Comparison of ENCODE assay signal across 14 mouse cellular contexts in genomic region chr1:182412586-182413270, GRCm38 (mm10). TPM values are rescaled to one million over a fixed set of nuclear protein-coding genes. Genes with fewer than 3 reads are reported as not detected.
DNase-seq lines count a peak whose midpoint lies in the region; ATAC-seq lines count a peak whose summit lies in the region.
"Had no signal": no experiment of that assay in that cellular context is flagged by ENCODE, and none has a peak within 500 bp of the region (broad histone marks: within the 10 kb centered on the region; RNA-seq: fewer than 3 reads in every experiment).

No protein-coding gene starts in this region.

- no peaks in the 10 kb centered on the region for H3K36me3 ChIP-seq in liver, embryonic 11.5 days (ENCODE audit: control insufficient read depth, insufficient read depth, low read length)
- H3K36me3 ChIP-seq in liver, embryonic 12.5 days = no peaks in the 10 kb centered on the region
- H3K36me3 ChIP-seq: neural tube, embryonic 15.5 days had no signal

- no peak overlapping the region for H3K4me3 ChIP-seq in liver, embryonic 11.5 days (ENCODE audit: low read depth, low read length)
- H3K4me3 ChIP-seq in liver, embryonic 12.5 days = no peak overlapping the region
- H3K4me3 ChIP-seq: forebrain, embryonic 13.5 days; neural tube, embryonic 15.5 days had no signal

- no peaks in the 10 kb centered on the region for H3K9me3 ChIP-seq in liver, embryonic 11.5 days (ENCODE audit: control insufficient read depth, low read length)
- H3K9me3 ChIP-seq in liver, embryonic 12.5 days (replicated peaks) = no peaks in the 10 kb centered on the region
- H3K9me3 ChIP-seq: forebrain, embryonic 13.5 days; neural tube, embryonic 15.5 days had no signal

- H3K4me1 ChIP-seq in liver, embryonic 11.5 days (replicated peaks; ENCODE audit: control insufficient read depth, insufficient read depth, low read length) = peaks cover 7% of the 10 kb centered on the region
- peaks cover 37% of the 10 kb centered on the region for H3K4me1 ChIP-seq in liver, embryonic 12.5 days

- 66% methylated on average over 7 of the region's 7 CpGs for WGBS in liver, embryonic 11.5 days
- 69% methylated on average over 7 of the region's 7 CpGs for WGBS in liver, embryonic 12.5 days (ENCODE audit: insufficient replicate concordance)

- no peak for ATAC-seq in liver, embryonic 11.5 days (replicated peaks; ENCODE audit: low FRiP score)
- ATAC-seq in liver, embryonic 12.5 days = no peak
- ATAC-seq in megakaryocyte progenitor cell, adult 5-6 weeks (replicated peaks; ENCODE audit: poor library complexity) = peak; percentile 24
- ATAC-seq: activated CD4-positive, CD25-positive, alpha-beta regulatory T cell, adult 4 months; forebrain, embryonic 13.5 days had no signal

- H3K4me2 ChIP-seq in liver, embryonic 11.5 days = peak overlapping the region; percentile 10; the same call in 1 of the 2 replicates
- no peak overlapping the region for H3K4me2 ChIP-seq in liver, embryonic 12.5 days

- H3K27ac ChIP-seq in liver, embryonic 11.5 days (ENCODE audit: low read depth, low read length) = no peak overlapping the region
- H3K27ac ChIP-seq in liver, embryonic 12.5 days = no peak overlapping the region
- H3K27ac ChIP-seq: forebrain, embryonic 13.5 days; macrophage; neural tube, embryonic 15.5 days had no signal

- DNase-seq in heart, adult 11 months = peak; percentile 73
- no peak for DNase-seq in heart, adult 9 months (ENCODE audit: low spot score in 2 of 2)
- no peak for DNase-seq in liver, embryonic 11.5 days (ENCODE audit: low spot score)
- peak; percentile 20 for DNase-seq in forelimb bud, embryonic 11.5 days (ENCODE audit: low read depth, low spot score)
- DNase-seq in spleen, adult 12 weeks (ENCODE audit: low spot score) = no peak
- no peak for DNase-seq in frontal cortex, postnatal 10 days (ENCODE audit: low spot score in 2 of 2)
- DNase-seq: cerebellum, adult 18-20 months; thymus, postnatal 36 days had no signal

- no peaks in the 10 kb centered on the region for H3K27me3 ChIP-seq in liver, embryonic 11.5 days (replicated peaks; ENCODE audit: control insufficient read depth, insufficient read depth, low read length)
- H3K27me3 ChIP-seq in liver, embryonic 12.5 days (replicated peaks) = no peaks in the 10 kb centered on the region
- H3K27me3 ChIP-seq: forebrain, embryonic 13.5 days; neural tube, embryonic 15.5 days had no signal

- no peak overlapping the region for H3K9ac ChIP-seq in liver, embryonic 11.5 days (ENCODE audit: low read depth, low read length)
- no peak overlapping the region for H3K9ac ChIP-seq in liver, embryonic 12.5 days
- H3K9ac ChIP-seq: forebrain, embryonic 13.5 days; neural tube, embryonic 15.5 days had no signal

RNA-seq across cellular contexts. Expression of gene Trp53bp2, which starts 3.8 kb away (rescaled TPM):
- polyA plus RNA-seq in liver, embryonic 11.5 days (2014; fragmentation: Nextera tagmentation; extraction: Ambion mirVana) = 12.3 and 14.0 TPM in 2 replicates
- polyA plus RNA-seq in liver, embryonic 12.5 days (2016; fragmentation: Nextera tagmentation; extraction: Ambion mirVana) = 5.3 and 5.6 TPM in 2 replicates
- total RNA-seq in megakaryocyte progenitor cell, adult 5-6 weeks (2015) = 12.3 and 17.5 TPM in 2 replicates
- total RNA-seq in megakaryocyte progenitor cell, adult 5-6 weeks (2017) = 7.5 and 10.6 TPM in 2 replicates

Comparison
In these comparisons a context has a peak if more than half of its experiments do, and no peak if none do; other contexts are left out.
1. DNase-seq: peak in heart, adult 11 months (single experiment) and forelimb bud, embryonic 11.5 days (single experiment); none in heart, adult 9 months (0 of 2), liver, embryonic 11.5 days (single experiment), spleen, adult 12 weeks (single experiment) and frontal cortex, postnatal 10 days (0 of 2).